Mouse (Mus musculus): ENCODE measurements around the gene Gad2. TPM values are rescaled to one million over a fixed set of nuclear protein-coding genes. Genes with fewer than 3 reads are reported as not detected.
A peak's percentile ranks its signal among the peaks of the same experiment; 100 is the strongest.

The Gad2 gene
- total and polyA plus RNA-seq, 3 experiments, result 0.04 TPM; not detected in 2

DNA sequence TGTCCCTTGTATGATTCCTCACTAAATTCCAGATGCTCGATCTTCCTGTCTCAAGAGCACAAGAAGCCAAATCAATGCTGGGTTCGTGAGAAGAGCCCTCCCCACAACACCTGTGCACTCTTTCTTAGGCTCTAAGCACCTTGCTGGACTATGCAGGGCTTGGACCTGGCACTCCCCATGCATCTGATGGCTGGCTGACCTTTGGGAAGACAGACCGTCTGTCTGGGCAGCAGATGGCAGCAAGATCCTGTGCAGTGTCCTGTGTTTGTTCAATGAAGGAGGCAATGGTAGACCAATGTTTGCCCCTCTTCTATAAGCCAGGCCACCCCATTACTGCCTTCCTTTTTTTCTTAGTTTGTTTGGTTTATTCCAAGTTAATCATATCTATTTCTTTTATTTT, 119.2 kb downstream of the Gad2 start:
- H3K9ac ChIP-seq (ENCODE audit: insufficient read depth, low read depth), result no peak overlapping the region
- peaks cover 0 to 3% of the 10 kb centered on the region in 2 experiments; a peak in 2 of 4 replicates for H3K4me1 ChIP-seq (ENCODE audit: control insufficient read depth in 1 of 2, insufficient read depth in 2 of 2)
- dilution Hi-C loops (cut with MboI; ENCODE audit: extremely low pct_ligation_motif_present, extremely low pct_unique_long_range_greater_than_20kb, low sequenced_read_pairs) (no loop called here), in situ Hi-C loops (cut with MboI; ENCODE audit: low pct_ligation_motif_present, low pct_unique_long_range_greater_than_20kb, low sequenced_read_pairs) (no loop called here)
- H3K27ac ChIP-seq (ENCODE audit: insufficient read depth, low read depth), result no peak overlapping the region
- no peaks in the 10 kb centered on the region for H3K27me3 ChIP-seq (replicated peaks)
- no peak for DNase-seq (ENCODE audit: extremely low read depth)
- TF ChIP-seq MEF2A (IDR thresholded peaks at IDR 0.05; ENCODE audit: borderline replicate concordance, low read depth, low read length) (no peak), ETS1 (conservative IDR thresholded peaks at IDR 0.05; ENCODE audit: low read depth, low read length) (no peak), UBTF (IDR thresholded peaks at IDR 0.05; ENCODE audit: low read depth, low read length) (no peak), ZC3H11A (IDR thresholded peaks at IDR 0.05; ENCODE audit: low read depth, low read length) (no peak), NRF1 (IDR thresholded peaks at IDR 0.05; ENCODE audit: low read depth, low read length) (no peak), CTCF (conservative IDR thresholded peaks at IDR 0.05 in 1 of 2, IDR thresholded peaks at IDR 0.05 in 1 of 2; ENCODE audit: low read depth in 2 of 2, low read length in 2 of 2) (peak in 1 of 2 experiments; percentile 63; a peak in 2 of 4 replicates), GABPA (IDR thresholded peaks at IDR 0.05; ENCODE audit: insufficient replicate concordance, low read depth, low read length) (no peak), USF2 (conservative IDR thresholded peaks at IDR 0.05; ENCODE audit: low read depth, low read length) (no peak), SMC3 (IDR thresholded peaks at IDR 0.05; ENCODE audit: low read depth, low read length) (peak; percentile 59), MAFK (IDR thresholded peaks at IDR 0.05; ENCODE audit: insufficient replicate concordance, low read length) (no peak), KAT2A (IDR thresholded peaks at IDR 0.05; ENCODE audit: insufficient replicate concordance, low read length) (no peak), SIN3A (IDR thresholded peaks at IDR 0.05; ENCODE audit: low read length) (no peak), POLR2AphosphoS2 (IDR thresholded peaks at IDR 0.05; ENCODE audit: low read depth, low read length) (no peak), RAD21 (IDR thresholded peaks at IDR 0.05; ENCODE audit: low read depth, low read length) (peak; percentile 68)
- H3K4me2 ChIP-seq (ENCODE audit: insufficient read depth, low read depth, poor library complexity, severe bottlenecking), result no peak overlapping the region
- H3K4me3 ChIP-seq (replicated peaks in 1 of 3; ENCODE audit: low read depth in 2 of 3, low read length in 2 of 3, poor library complexity in 1 of 3), result no peak overlapping the region
- no peaks in the 10 kb centered on the region for H3K36me3 ChIP-seq (replicated peaks in 1 of 2; ENCODE audit: control insufficient read depth in 1 of 2, insufficient read depth in 1 of 2, low read length in 1 of 2)
- H3K9me3 ChIP-seq (replicated peaks; ENCODE audit: low read length), result peaks cover 11% of the 10 kb centered on the region
- H3K79me2 ChIP-seq (replicated peaks; ENCODE audit: control insufficient read depth, extremely low read depth, insufficient read depth, poor library complexity, severe bottlenecking), result no peaks in the 10 kb centered on the region

Other genes starting within 250 kb of the Gad2 start
- 4.0 and 5.6 TPM in 2 replicates for gene Apbb1ip, start 151.9 kb downstream of the Gad2 start, total RNA-seq (2012; rRNA removed)
- 2.7 and 3.5 TPM in 2 replicates for gene Apbb1ip, start 151.9 kb downstream of the Gad2 start, total RNA-seq (2014; rRNA removed)
- gene Apbb1ip, start 151.9 kb downstream of the Gad2 start, polyA plus RNA-seq (2012; ENCODE audit: insufficient read length, low read depth), result 51.4 and 59.9 TPM in 2 replicates

Measured in CH12.LX (cell line).